Mouse (Mus musculus): Measurements from ENCODE around the gene Hsd17b3. TPM values are rescaled to one million over a fixed set of nuclear protein-coding genes. Genes with fewer than 3 reads are reported as not detected.

Gene Hsd17b3
- polyA plus RNA-seq, 1 experiment from 2014 or later: not detected

DNA sequence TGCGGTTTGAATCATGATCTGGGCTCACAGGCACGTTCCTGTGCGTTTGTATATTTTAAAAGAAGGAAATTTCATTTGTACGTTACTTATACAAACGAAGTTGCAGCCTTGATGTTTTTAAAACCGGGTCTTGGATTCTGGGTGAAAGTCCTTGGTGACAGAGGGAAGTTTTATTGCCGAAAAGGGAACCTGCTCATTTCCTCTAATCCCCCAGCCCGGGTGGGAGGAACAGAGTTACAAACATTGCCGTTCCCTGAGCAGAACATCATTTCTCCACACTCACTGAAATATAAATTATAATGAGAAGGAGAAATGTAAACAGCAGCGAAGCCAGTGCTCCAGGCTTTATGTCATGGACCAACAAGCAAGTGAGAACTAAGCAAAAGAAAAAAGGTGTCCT is 49.1 kb downstream of the Hsd17b3 start:
- Histone ChIP-seq H3K9me3 (no peaks in the 10 kb centered on the region), H3K27me3 (replicated peaks) (peaks cover 8% of the 10 kb centered on the region), H3K4me2 (no peak overlapping the region), H3K9ac (no peak overlapping the region), H3K4me1 (peaks cover 2% of the 10 kb centered on the region), H3K4me3 (no peak overlapping the region), H3K27ac (replicated peaks) (no peak overlapping the region), H3K36me3 (no peaks in the 10 kb centered on the region)
- ATAC-seq (ENCODE audit: extremely low read depth, insufficient number of reproducible peaks, low FRiP score, low TSS enrichment): no peak
- 66% methylated on average over 10 of the region's 10 CpGs for WGBS

DNA sequence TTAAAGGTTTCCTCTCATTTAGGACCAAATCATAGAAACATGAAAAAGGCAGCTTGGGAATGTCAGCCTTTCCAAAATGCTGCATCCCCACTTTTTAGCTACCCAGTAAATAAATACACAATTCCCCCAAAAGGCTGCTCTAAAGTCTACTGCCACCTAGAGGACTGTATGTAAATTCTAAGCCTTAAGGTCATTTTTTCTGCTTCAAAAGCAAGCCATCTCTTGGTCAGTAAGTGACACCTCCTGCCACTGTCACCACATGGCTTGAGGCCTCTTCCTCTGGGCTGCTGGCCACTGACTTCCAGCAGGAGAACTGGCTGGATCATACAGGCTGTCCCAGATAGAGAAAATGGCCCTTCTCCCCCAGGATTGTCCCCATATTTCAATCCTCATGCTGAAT is 50.9 kb downstream of the Hsd17b3 start:
- H3K4me2 ChIP-seq: no peak overlapping the region
- H3K27ac ChIP-seq (replicated peaks): no peak overlapping the region
- H3K4me1 ChIP-seq: peaks cover 6% of the 10 kb centered on the region
- no peak for ATAC-seq (ENCODE audit: extremely low read depth, insufficient number of reproducible peaks, low FRiP score, low TSS enrichment)
- H3K9ac ChIP-seq: no peak overlapping the region
- H3K36me3 ChIP-seq: no peaks in the 10 kb centered on the region
- no peaks in the 10 kb centered on the region for H3K9me3 ChIP-seq
- H3K27me3 ChIP-seq (replicated peaks): peaks cover 11% of the 10 kb centered on the region
- no peak overlapping the region for H3K4me3 ChIP-seq

DNA sequence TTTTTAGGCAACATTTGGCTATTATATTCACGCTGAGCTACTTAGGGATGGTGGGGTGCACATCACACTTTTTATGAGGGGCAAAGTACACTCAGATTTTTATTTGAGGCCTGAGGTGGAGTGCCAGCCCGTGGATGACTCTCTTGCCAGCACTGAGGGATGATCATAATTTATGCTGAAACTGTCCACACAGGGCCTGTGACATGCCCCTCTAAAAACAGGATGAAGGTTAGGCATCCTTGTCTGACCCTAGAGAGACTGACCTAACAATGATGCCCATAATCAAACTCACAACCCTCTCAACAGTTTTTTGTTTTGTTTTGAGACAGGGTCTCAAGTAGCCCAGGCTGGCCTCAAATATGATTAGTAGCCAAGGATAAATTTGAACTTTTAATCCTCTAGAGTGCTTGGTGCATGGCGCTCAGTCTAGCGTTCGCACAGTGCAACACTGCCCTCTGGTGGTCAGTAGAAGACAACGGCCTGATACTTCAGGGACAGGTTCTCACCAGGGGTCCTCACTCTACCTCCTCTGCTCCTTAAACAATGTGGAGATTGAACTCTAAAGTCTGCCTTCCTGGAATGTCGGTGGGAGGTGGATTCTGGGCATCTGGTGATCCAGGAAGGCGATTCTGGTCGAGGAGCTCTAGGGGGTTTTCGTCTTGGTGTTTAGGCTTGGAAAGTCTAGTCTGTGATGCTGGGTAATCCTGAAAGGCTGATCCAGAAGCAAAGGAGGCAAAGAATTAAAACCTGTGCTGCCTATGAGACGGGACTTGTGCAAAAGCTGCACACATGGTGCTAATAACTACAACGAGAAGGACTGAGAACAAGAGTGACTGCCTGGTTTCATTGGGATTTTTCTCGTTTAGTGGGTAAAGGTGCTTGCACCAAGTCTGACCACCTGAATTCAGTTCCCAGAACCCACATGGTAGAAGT is 52.7 kb downstream of the Hsd17b3 start:
- Histone ChIP-seq H3K9ac (no peak overlapping the region), H3K27me3 (replicated peaks) (peaks cover 11% of the 10 kb centered on the region), H3K4me2 (no peak overlapping the region), H3K9me3 (no peaks in the 10 kb centered on the region), H3K4me1 (peaks cover 6% of the 10 kb centered on the region), H3K36me3 (no peaks in the 10 kb centered on the region), H3K27ac (replicated peaks) (no peak overlapping the region), H3K4me3 (no peak overlapping the region)
- WGBS: 21% methylated on average over 13 of the region's 13 CpGs
- no peak for ATAC-seq (ENCODE audit: extremely low read depth, insufficient number of reproducible peaks, low FRiP score, low TSS enrichment)

DNA sequence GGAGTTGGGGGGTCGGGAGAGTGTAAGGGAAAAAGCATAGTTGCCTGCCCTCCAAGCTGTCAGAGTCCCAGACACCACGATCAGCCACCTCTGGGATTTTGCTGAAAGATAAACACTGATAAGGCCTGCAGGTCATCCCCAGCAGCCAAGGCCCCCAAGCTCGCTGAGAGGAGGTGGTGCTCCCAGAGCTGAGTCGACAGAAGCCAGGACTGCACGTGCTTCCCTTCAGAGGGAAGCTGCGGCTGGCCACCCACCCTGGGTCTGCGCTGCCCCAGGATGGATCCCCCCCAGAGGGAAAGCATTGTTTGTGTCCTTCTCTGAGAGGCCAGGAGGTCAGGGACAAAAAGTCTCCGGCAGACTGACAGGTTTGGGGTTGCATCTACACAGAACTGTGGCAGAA is 54.0 kb downstream of the Hsd17b3 start:
- H3K4me2 ChIP-seq: no peak overlapping the region
- peaks cover 6% of the 10 kb centered on the region for H3K4me1 ChIP-seq
- WGBS: 13% methylated on average over 8 of the region's 8 CpGs
- H3K9me3 ChIP-seq: no peaks in the 10 kb centered on the region
- no peak overlapping the region for H3K27ac ChIP-seq (replicated peaks)
- H3K27me3 ChIP-seq (replicated peaks): peaks cover 11% of the 10 kb centered on the region
- H3K9ac ChIP-seq: no peak overlapping the region
- H3K36me3 ChIP-seq: no peaks in the 10 kb centered on the region
- H3K4me3 ChIP-seq: no peak overlapping the region
- no peak for ATAC-seq (ENCODE audit: extremely low read depth, insufficient number of reproducible peaks, low FRiP score, low TSS enrichment)

DNA sequence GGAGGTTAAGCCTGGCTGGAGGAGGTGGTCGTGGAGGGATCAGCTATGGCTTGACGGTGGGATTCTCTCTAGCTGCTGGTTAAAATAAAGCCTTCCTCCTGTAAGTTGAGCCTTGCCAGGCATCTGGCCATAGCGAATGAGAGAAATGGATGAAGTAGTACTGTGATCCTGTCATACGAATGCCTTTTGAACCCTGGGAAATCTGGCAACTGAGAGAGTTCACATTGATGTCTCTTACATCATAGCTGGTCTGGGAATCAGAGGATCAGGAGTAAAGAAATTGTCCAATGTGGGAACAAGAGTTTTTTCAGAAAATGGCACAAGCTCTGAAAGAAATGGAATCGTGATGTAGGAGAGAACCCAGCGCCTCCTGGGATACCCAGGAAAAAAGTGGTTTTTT is 55.1 kb downstream of the Hsd17b3 start:
- Histone ChIP-seq H3K27me3 (replicated peaks) (peaks cover 11% of the 10 kb centered on the region), H3K4me1 (peaks cover 6% of the 10 kb centered on the region), H3K9me3 (no peaks in the 10 kb centered on the region), H3K4me3 (no peak overlapping the region), H3K4me2 (no peak overlapping the region), H3K9ac (no peak overlapping the region), H3K27ac (replicated peaks) (no peak overlapping the region), H3K36me3 (no peaks in the 10 kb centered on the region)
- WGBS: 72% methylated on average over 6 of the region's 6 CpGs
- no peak for ATAC-seq (ENCODE audit: extremely low read depth, insufficient number of reproducible peaks, low FRiP score, low TSS enrichment)

DNA sequence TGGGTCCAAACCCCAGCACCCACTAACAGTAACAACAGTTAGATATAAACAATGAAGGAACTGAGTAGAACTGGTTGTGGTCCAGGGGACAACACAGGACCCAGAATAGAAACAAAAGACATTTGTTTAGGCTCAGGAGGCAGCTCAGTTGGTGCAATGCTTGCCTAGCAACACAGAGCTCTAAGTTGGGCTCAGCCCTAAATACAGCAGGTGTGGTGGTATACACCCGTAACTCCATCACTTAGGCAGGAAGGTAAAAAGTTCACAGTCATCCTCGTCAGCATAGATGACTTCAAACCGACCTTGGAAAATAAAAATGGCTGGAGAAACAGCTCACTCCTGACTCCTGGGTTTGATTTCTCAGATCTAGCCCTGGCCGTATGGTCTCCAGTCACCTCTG is 55.8 kb downstream of the Hsd17b3 start:
- no peak for ATAC-seq (ENCODE audit: extremely low read depth, insufficient number of reproducible peaks, low FRiP score, low TSS enrichment)
- Histone ChIP-seq H3K4me2 (no peak overlapping the region), H3K9me3 (no peaks in the 10 kb centered on the region), H3K4me1 (peaks cover 6% of the 10 kb centered on the region), H3K4me3 (no peak overlapping the region), H3K27me3 (replicated peaks) (peaks cover 11% of the 10 kb centered on the region), H3K27ac (replicated peaks) (no peak overlapping the region), H3K36me3 (no peaks in the 10 kb centered on the region), H3K9ac (no peak overlapping the region)
- 68% methylated on average over 4 of the region's 4 CpGs for WGBS

DNA sequence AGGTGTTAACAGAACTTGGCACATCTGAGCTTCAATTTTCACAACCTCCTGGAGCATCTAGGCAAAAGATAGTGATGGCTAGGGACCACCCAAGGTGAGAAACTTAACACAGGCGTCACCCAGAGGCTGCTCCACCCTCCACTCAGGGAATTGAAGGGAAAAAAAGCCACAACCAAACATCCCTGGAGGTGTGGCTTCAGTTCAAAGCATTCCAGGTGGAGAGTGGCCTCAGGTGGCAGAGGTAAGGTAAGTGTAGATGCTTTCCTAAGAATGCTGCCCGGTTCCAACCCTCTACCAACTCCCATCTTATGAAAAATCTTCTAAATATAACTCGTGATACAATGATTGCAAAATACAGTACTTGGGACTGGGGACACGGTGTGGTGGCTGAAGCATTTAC is 57.8 kb downstream of the Hsd17b3 start:
- Histone ChIP-seq H3K27ac (replicated peaks) (no peak overlapping the region), H3K4me3 (no peak overlapping the region), H3K27me3 (replicated peaks) (0 out of 2 replicates have a peak, but pooled peaks cover 3% of the 10 kb centered on the region), H3K36me3 (no peaks in the 10 kb centered on the region), H3K4me1 (peaks cover 6% of the 10 kb centered on the region), H3K4me2 (no peak overlapping the region), H3K9ac (no peak overlapping the region), H3K9me3 (no peaks in the 10 kb centered on the region)
- no peak for ATAC-seq (ENCODE audit: extremely low read depth, insufficient number of reproducible peaks, low FRiP score, low TSS enrichment)
- 49% methylated on average over 4 of the region's 4 CpGs for WGBS

DNA sequence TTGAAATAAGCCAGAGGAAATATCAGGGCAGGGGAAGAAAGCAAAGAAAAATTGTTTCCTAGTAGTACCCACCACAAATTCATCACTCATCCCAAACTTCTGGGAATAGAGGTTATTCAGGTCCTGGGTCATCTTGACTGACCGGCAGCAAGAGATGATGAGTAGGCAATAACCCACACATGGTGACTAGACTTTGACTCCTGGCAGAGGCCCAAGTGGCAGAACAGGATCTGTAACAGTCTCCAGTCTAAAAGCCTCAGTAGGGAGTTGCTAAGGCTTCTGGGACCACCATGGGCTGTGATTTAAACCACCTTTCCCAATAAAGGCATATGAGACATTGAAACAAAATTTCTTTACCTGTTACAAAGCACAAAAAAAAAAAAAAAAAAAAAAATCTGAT is 58.2 kb downstream of the Hsd17b3 start:
- H3K36me3 ChIP-seq: no peaks in the 10 kb centered on the region
- H3K9ac ChIP-seq: no peak overlapping the region
- no peak for ATAC-seq (ENCODE audit: extremely low read depth, insufficient number of reproducible peaks, low FRiP score, low TSS enrichment)
- no peak overlapping the region for H3K4me3 ChIP-seq
- H3K4me2 ChIP-seq: no peak overlapping the region
- WGBS: 70% methylated on average over 1 of the region's 1 CpGs
- H3K4me1 ChIP-seq: peaks cover 6% of the 10 kb centered on the region
- no peaks in the 10 kb centered on the region for H3K9me3 ChIP-seq
- 0 out of 2 replicates have a peak, but pooled peaks cover 3% of the 10 kb centered on the region for H3K27me3 ChIP-seq (replicated peaks)
- no peak overlapping the region for H3K27ac ChIP-seq (replicated peaks)

DNA sequence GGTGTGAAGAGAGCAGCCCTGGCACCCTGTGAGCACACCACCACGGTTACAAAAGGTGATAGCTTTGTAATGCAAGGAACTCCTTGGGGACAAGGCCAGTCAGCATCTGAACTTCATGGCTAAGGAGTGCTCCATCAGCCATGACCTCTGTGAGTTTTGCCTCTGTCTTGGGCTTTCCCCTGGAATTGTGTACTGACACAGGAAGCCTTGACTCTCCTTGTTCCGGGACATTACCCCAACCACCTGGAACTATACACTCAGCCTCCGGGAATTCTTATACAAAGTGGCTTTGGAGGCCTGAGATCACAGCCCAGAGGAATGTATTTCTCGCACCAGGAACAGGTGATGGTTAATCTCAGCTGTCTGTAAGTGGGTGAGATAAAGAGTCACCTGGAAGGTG is 64.2 kb downstream of the Hsd17b3 start:
- no peaks in the 10 kb centered on the region for H3K9me3 ChIP-seq
- peaks cover 17% of the 10 kb centered on the region for H3K4me1 ChIP-seq
- no peaks in the 10 kb centered on the region for H3K36me3 ChIP-seq
- ATAC-seq (ENCODE audit: extremely low read depth, insufficient number of reproducible peaks, low FRiP score, low TSS enrichment): no peak
- no peak overlapping the region for H3K4me2 ChIP-seq
- no peak overlapping the region for H3K4me3 ChIP-seq
- 41% methylated on average over 4 of the region's 4 CpGs for WGBS
- no peaks in the 10 kb centered on the region for H3K27me3 ChIP-seq (replicated peaks)
- no peak overlapping the region for H3K9ac ChIP-seq
- no peak overlapping the region for H3K27ac ChIP-seq (replicated peaks)

DNA sequence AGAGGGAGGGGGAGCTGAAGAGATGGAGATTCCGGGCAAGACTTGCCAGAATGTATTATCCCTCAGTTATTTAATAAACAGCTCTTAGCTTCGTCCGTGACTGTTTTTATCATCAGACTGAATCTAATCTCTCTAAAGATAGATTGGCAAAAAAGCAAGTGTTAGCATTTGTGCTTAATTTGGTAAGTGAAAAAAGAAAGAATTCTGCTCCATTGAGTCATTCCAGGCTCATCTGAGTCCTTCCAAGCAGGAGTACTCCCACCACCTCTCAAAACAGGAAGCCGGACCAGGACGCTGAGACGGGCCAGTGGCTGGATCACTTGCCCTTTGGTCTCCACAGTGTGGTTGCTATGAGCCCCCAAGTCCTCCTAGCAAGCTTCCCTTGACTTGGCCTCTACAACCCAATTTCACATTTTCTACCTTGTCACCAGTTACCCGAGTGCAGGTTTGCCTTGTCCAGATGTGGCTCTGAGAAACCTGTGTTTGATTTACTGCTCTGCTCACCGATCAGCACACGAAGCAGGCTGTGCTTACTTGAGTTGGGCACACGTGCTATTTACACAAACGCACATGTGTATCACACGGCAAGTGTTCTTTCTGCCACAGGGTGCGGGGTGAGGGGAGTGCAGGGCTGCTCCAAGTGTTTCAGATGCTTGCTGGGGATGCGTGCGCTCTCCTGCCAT is 66.1 kb downstream of the Hsd17b3 start:
- no peaks in the 10 kb centered on the region for H3K36me3 ChIP-seq
- H3K27ac ChIP-seq (replicated peaks): no peak overlapping the region
- peaks cover 17% of the 10 kb centered on the region for H3K4me1 ChIP-seq
- no peak overlapping the region for H3K9ac ChIP-seq
- H3K9me3 ChIP-seq: no peaks in the 10 kb centered on the region
- 69% methylated on average over 15 of the region's 15 CpGs for WGBS
- H3K4me3 ChIP-seq: no peak overlapping the region
- H3K4me2 ChIP-seq: no peak overlapping the region
- no peak for ATAC-seq (ENCODE audit: extremely low read depth, insufficient number of reproducible peaks, low FRiP score, low TSS enrichment)
- H3K27me3 ChIP-seq (replicated peaks): no peaks in the 10 kb centered on the region

DNA sequence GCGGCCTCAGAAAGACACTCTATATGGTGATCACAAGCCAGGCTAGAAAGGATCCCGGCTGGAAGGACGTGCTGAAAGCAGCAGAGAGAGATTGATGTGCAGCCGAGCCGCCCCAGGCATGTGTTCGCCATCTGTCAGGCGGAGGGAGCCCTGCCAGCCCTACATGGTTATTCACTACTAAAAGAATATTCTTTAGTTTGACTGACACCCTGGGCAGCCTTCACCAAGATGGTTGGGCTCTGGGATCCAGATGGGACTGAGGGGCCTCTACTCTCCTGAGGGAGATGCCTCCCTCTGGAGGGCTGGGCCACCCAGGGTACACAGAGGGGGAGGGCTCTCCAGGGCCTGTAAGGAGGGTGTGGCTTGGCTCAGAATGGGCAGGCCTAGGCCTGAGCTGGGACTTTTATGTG is 68.1 kb downstream of the Hsd17b3 start:
- H3K27me3 ChIP-seq (replicated peaks): no peaks in the 10 kb centered on the region
- no peaks in the 10 kb centered on the region for H3K36me3 ChIP-seq
- H3K4me3 ChIP-seq: no peak overlapping the region
- H3K4me2 ChIP-seq: peak overlapping the region; percentile 32; the same call in 1 of the 2 replicates
- H3K9ac ChIP-seq: no peak overlapping the region
- 15% methylated on average over 7 of the region's 7 CpGs for WGBS
- peaks cover 17% of the 10 kb centered on the region for H3K4me1 ChIP-seq
- H3K27ac ChIP-seq (replicated peaks): no peak overlapping the region
- peak; percentile 75 for ATAC-seq (ENCODE audit: extremely low read depth, insufficient number of reproducible peaks, low FRiP score, low TSS enrichment)
- H3K9me3 ChIP-seq: no peaks in the 10 kb centered on the region
